Mouse (Mus musculus) heart, embryonic 10.5 days (tissue): Measurements from ENCODE around the gene Mustn1. TPM values are rescaled to one million over a fixed set of nuclear protein-coding genes. Genes with fewer than 3 reads are reported as not detected.
A peak's percentile ranks its signal among the peaks of the same experiment; 100 is the strongest.

Experiments
- DNase-seq: peaks from one replicate; pipeline ENCODE4 v3.0.0-alpha.2; 2017; ENCODE audit warnings: low spot score
- H3K27ac ChIP-seq: fragments of 300-500 bp; sonication (generic); 2 replicates; pipeline ENCODE4 v1.5.1; 2016; ENCODE audit warnings: mild to moderate bottlenecking
- H3K27me3 ChIP-seq: fragments of 300-500 bp; sonication (generic); 2 replicates; pipeline ENCODE4 v1.6.1; 2016; ENCODE audit warnings: mild to moderate bottlenecking; ENCODE audit not compliant: poor library complexity, insufficient read depth, severe bottlenecking
- H3K36me3 ChIP-seq: fragments of 300-500 bp; sonication (generic); 2 replicates; pipeline ENCODE4 v1.6.1; 2016; ENCODE audit warnings: mild to moderate bottlenecking, moderate library complexity
- H3K4me1 ChIP-seq: fragments of 300-500 bp; sonication (generic); 2 replicates; pipeline ENCODE4 v1.6.1; 2016; ENCODE audit warnings: mild to moderate bottlenecking
- H3K4me3 ChIP-seq: fragments of 300-500 bp; sonication (generic); 2 replicates; pipeline ENCODE4 v1.5.1; 2016; ENCODE audit warnings: mild to moderate bottlenecking, moderate library complexity
- H3K9me3 ChIP-seq: fragments of 300-500 bp; sonication (generic); 2 replicates; pipeline ENCODE4 v1.6.1; 2016; ENCODE audit warnings: mild to moderate bottlenecking, moderate library complexity
- WGBS: fragments of 180-500 bp; shearing (Covaris S2); methylation state at CpG from one replicate; pipeline ENCODE4 v1.1.7; 2016; 5-methylcytosine and 5-hydroxymethylcytosine counted together
- polyA plus RNA-seq: library from polyadenylated mRNA; unstranded; fragments of >200 nt; fragmentation: Nextera tagmentation; extraction: Ambion mirVana; gene quantifications from 2 replicates; pipeline ENCODE4 v1.2.1, GENCODE M21; 2016

Gene Mustn1
- polyA plus RNA-seq, 1 experiment from 2014 or later, result 0.90 TPM

- Histone ChIP-seq H3K4me1 (peaks cover 36% of the 10 kb centered on the region), H3K4me3 (no peak overlapping the region), H3K36me3 (peaks cover 11% of the 10 kb centered on the region), H3K27me3 (no peaks in the 10 kb centered on the region), H3K27ac (peak overlapping the region; percentile 85; the same call in 1 of the 2 replicates), H3K9me3 (no peaks in the 10 kb centered on the region)
- DNase-seq, result no peak
- 82% methylated on average over 10 of the region's 10 CpGs for WGBS
Measured at GRCm38 (mm10) chr14:30868826-30869225, 10.2 kb upstream of the Mustn1 start.

- Histone ChIP-seq H3K4me1 (peaks cover 42% of the 10 kb centered on the region), H3K27ac (peak overlapping the region; percentile 85), H3K27me3 (no peaks in the 10 kb centered on the region), H3K9me3 (no peaks in the 10 kb centered on the region), H3K4me3 (no peak overlapping the region), H3K36me3 (peaks cover 16% of the 10 kb centered on the region)
- 66% methylated on average over 8 of the region's 8 CpGs for WGBS
- no peak for DNase-seq
Measured at GRCm38 (mm10) chr14:30869391-30869801, 9.6 kb upstream of the Mustn1 start.

GRCm38 (mm10) chr14:30870206-30871147 lies 8.5 kb upstream of the Mustn1 start:
- Histone ChIP-seq H3K36me3 (peaks cover 24% of the 10 kb centered on the region), H3K4me1 (peaks cover 50% of the 10 kb centered on the region), H3K4me3 (no peak overlapping the region), H3K9me3 (no peaks in the 10 kb centered on the region), H3K27me3 (no peaks in the 10 kb centered on the region), H3K27ac (peak overlapping the region; percentile 85)
- 66% methylated on average over 25 of the region's 25 CpGs for WGBS
- DNase-seq, result no peak

- peak overlapping the region; percentile 54 for H3K27ac ChIP-seq
- no peaks in the 10 kb centered on the region for H3K27me3 ChIP-seq
- H3K4me3 ChIP-seq, result no peak overlapping the region
- peaks cover 64% of the 10 kb centered on the region for H3K4me1 ChIP-seq
- no peak for DNase-seq
- no peaks in the 10 kb centered on the region for H3K9me3 ChIP-seq
- WGBS, result 62% methylated on average over 18 of the region's 18 CpGs
- peaks cover 27% of the 10 kb centered on the region for H3K36me3 ChIP-seq
Measured at GRCm38 (mm10) chr14:30874095-30874700, 4.8 kb upstream of the Mustn1 start.

- no peaks in the 10 kb centered on the region for H3K27me3 ChIP-seq
- no peak for DNase-seq
- 0 out of 2 replicates have a peak overlapping the region, but pooled peaks have one; percentile 9 for H3K27ac ChIP-seq
- 78% methylated on average over 12 of the region's 12 CpGs for WGBS
- peaks cover 27% of the 10 kb centered on the region for H3K36me3 ChIP-seq
- no peaks in the 10 kb centered on the region for H3K9me3 ChIP-seq
- H3K4me3 ChIP-seq, result no peak overlapping the region
- H3K4me1 ChIP-seq, result peaks cover 64% of the 10 kb centered on the region
Measured at GRCm38 (mm10) chr14:30875130-30875865, 3.7 kb upstream of the Mustn1 start.

- Histone ChIP-seq H3K9me3 (no peaks in the 10 kb centered on the region), H3K36me3 (peaks cover 29% of the 10 kb centered on the region), H3K27ac (0 out of 2 replicates have a peak overlapping the region, but pooled peaks have one; percentile 22), H3K4me1 (peaks cover 61% of the 10 kb centered on the region), H3K27me3 (no peaks in the 10 kb centered on the region), H3K4me3 (no peak overlapping the region)
- DNase-seq, result no peak
- 80% methylated on average over 9 of the region's 9 CpGs for WGBS
Measured at GRCm38 (mm10) chr14:30875955-30876354, 3.0 kb upstream of the Mustn1 start.

- no peak overlapping the region for H3K4me3 ChIP-seq
- H3K4me1 ChIP-seq, result peaks cover 56% of the 10 kb centered on the region
- H3K36me3 ChIP-seq, result peaks cover 26% of the 10 kb centered on the region
- peak overlapping the region; percentile 22; the same call in 1 of the 2 replicates for H3K27ac ChIP-seq
- no peaks in the 10 kb centered on the region for H3K9me3 ChIP-seq
- DNase-seq, result no peak
- no peaks in the 10 kb centered on the region for H3K27me3 ChIP-seq
- WGBS, result 83% methylated on average over 10 of the region's 10 CpGs
Measured at GRCm38 (mm10) chr14:30876451-30876850, 2.5 kb upstream of the Mustn1 start.

GRCm38 (mm10) chr14:30877827-30878226 lies 1.2 kb upstream of the Mustn1 start:
- Histone ChIP-seq H3K27me3 (no peaks in the 10 kb centered on the region), H3K4me1 (peaks cover 59% of the 10 kb centered on the region), H3K27ac (no peak overlapping the region), H3K36me3 (peaks cover 26% of the 10 kb centered on the region), H3K4me3 (no peak overlapping the region), H3K9me3 (no peaks in the 10 kb centered on the region)
- no peak for DNase-seq
- 88% methylated on average over 3 of the region's 3 CpGs for WGBS

GRCm38 (mm10) chr14:30879794-30880193 lies 794 bp downstream of the Mustn1 start:
- Histone ChIP-seq H3K4me1 (peaks cover 44% of the 10 kb centered on the region), H3K9me3 (no peaks in the 10 kb centered on the region), H3K36me3 (0 out of 2 replicates have a peak, but pooled peaks cover 13% of the 10 kb centered on the region), H3K27me3 (no peaks in the 10 kb centered on the region), H3K27ac (peak overlapping the region; percentile 75; the same call in 1 of the 2 replicates), H3K4me3 (no peak overlapping the region)
- DNase-seq, result no peak
- 62% methylated on average over 9 of the region's 9 CpGs for WGBS

- peaks cover 41% of the 10 kb centered on the region for H3K4me1 ChIP-seq
- 0 out of 2 replicates have a peak, but pooled peaks cover 10% of the 10 kb centered on the region for H3K36me3 ChIP-seq
- peak overlapping the region; percentile 75; the same call in 1 of the 2 replicates for H3K27ac ChIP-seq
- H3K4me3 ChIP-seq, result no peak overlapping the region
- WGBS, result 69% methylated on average over 8 of the region's 8 CpGs
- H3K27me3 ChIP-seq, result no peaks in the 10 kb centered on the region
- H3K9me3 ChIP-seq, result no peaks in the 10 kb centered on the region
- no peak for DNase-seq
Measured at GRCm38 (mm10) chr14:30880251-30880650, 1.3 kb downstream of the Mustn1 start.

- H3K9me3 ChIP-seq, result no peaks in the 10 kb centered on the region
- no peak overlapping the region for H3K27ac ChIP-seq
- DNase-seq, result no peak
- H3K36me3 ChIP-seq, result 0 out of 2 replicates have a peak, but pooled peaks cover 6% of the 10 kb centered on the region
- peaks cover 33% of the 10 kb centered on the region for H3K4me1 ChIP-seq
- no peak overlapping the region for H3K4me3 ChIP-seq
- no peaks in the 10 kb centered on the region for H3K27me3 ChIP-seq
- 76% methylated on average over 17 of the region's 17 CpGs for WGBS
Measured at GRCm38 (mm10) chr14:30880811-30881717, 2.1 kb downstream of the Mustn1 start.

GRCm38 (mm10) chr14:30881718-30882108 lies 2.7 kb downstream of the Mustn1 start:
- H3K4me3 ChIP-seq, result no peak overlapping the region
- H3K27me3 ChIP-seq, result no peaks in the 10 kb centered on the region
- H3K27ac ChIP-seq, result no peak overlapping the region
- H3K9me3 ChIP-seq, result no peaks in the 10 kb centered on the region
- WGBS, result 82% methylated on average over 3 of the region's 3 CpGs
- 0 out of 2 replicates have a peak, but pooled peaks cover 2% of the 10 kb centered on the region for H3K36me3 ChIP-seq
- H3K4me1 ChIP-seq, result peaks cover 28% of the 10 kb centered on the region
- DNase-seq, result no peak
